Mouse (Mus musculus): ENCODE data around the gene Dctn1.

GRCm38 (mm10) chr6:83211526-83211925 is 45.8 kb downstream of the Dctn1 start:
- TF ChIP-seq CTCF (IDR thresholded peaks at IDR 0.05; ENCODE audit: borderline replicate concordance, extremely low read depth, insufficient read depth, insufficient read length) (no peak), POLR2A (IDR thresholded peaks at IDR 0.05; ENCODE audit: borderline replicate concordance, extremely low read depth, insufficient read depth, insufficient read length, poor library complexity, severe bottlenecking) (no peak)

All from brain, embryonic 14.5 days (tissue).